Mouse (Mus musculus): ENCODE measurements around the gene Bola2. TPM values are rescaled to one million over a fixed set of nuclear protein-coding genes. Genes with fewer than 3 reads are reported as not detected.

Bola2 gene
- polyA plus RNA-seq, 1 experiment from 2014 or later = 86.5 TPM

DNA sequence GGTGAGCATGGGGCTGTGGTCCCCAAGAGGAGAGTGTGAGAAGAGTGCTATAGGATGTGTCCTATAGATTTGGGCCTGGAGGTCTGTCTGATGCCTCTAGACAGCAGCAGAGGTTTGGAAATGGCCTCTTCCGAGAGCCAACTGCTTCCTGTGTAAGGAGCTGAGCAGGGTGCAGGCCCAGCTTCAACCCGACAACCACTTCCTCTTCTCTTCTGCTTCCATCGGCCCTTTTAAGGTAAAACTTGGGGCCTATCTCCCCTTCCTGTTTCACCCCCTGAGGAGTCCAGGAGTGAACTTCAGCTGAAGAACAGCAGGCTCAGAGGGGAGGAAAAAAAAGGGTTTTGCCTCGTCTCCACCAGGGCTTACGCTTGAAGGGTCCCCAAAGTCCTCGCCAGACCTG lies 7.2 kb downstream of the Bola2 start:
- WGBS (ENCODE audit: insufficient replicate concordance) = 42% methylated on average over 6 of the region's 6 CpGs
- peak overlapping the region; percentile 70 for H3K4me2 ChIP-seq (ENCODE audit: low read depth, low read length)
- peak overlapping the region; percentile 38 for H3K9ac ChIP-seq (replicated peaks)
- peaks cover 16% of the 10 kb centered on the region for H3K36me3 ChIP-seq (replicated peaks; ENCODE audit: insufficient read depth, low read length)
- H3K4me3 ChIP-seq (ENCODE audit: low read depth, low read length) = peak overlapping the region; percentile 56
- TF ChIP-seq EP300 (IDR thresholded peaks at IDR 0.05; ENCODE audit: low read depth) (no peak), CTCF (IDR thresholded peaks at IDR 0.05; ENCODE audit: low read depth) (no peak)
- peaks cover 3% of the 10 kb centered on the region for H3K27me3 ChIP-seq (ENCODE audit: insufficient read depth, low read length)
- H3K4me1 ChIP-seq (ENCODE audit: insufficient read depth) = peaks cover 11% of the 10 kb centered on the region
- H3K27ac ChIP-seq (ENCODE audit: low read depth) = peak overlapping the region; percentile 91
- DNase-seq = peak; percentile 43
- no peaks in the 10 kb centered on the region for H3K9me3 ChIP-seq (ENCODE audit: low read length)
- peak; percentile 8; the same call in 1 of the 2 replicates for ATAC-seq

GRCm38 (mm10) chr7:126702861-126703756 lies 7.9 kb downstream of the Bola2 start:
- Histone ChIP-seq H3K27ac (ENCODE audit: low read depth) (peak overlapping the region; percentile 91), H3K9ac (replicated peaks) (peak overlapping the region; percentile 38)
- DNase-seq = peak; percentile 41

GRCm38 (mm10) chr7:126703757-126704077 lies 8.5 kb downstream of the Bola2 start:
- H3K9ac ChIP-seq (replicated peaks) = peak overlapping the region; percentile 38
- H3K4me3 ChIP-seq (ENCODE audit: low read depth, low read length) = peak overlapping the region; percentile 56
- H3K4me2 ChIP-seq (ENCODE audit: low read depth, low read length) = peak overlapping the region; percentile 70
- ATAC-seq (no peak), DNase-seq (peak; percentile 38)
- peaks cover 15% of the 10 kb centered on the region for H3K36me3 ChIP-seq (replicated peaks; ENCODE audit: insufficient read depth, low read length)
- TF ChIP-seq CTCF (IDR thresholded peaks at IDR 0.05; ENCODE audit: low read depth) (no peak), EP300 (IDR thresholded peaks at IDR 0.05; ENCODE audit: low read depth) (no peak)
- H3K27me3 ChIP-seq (ENCODE audit: insufficient read depth, low read length) = peaks cover 3% of the 10 kb centered on the region
- H3K4me1 ChIP-seq (ENCODE audit: insufficient read depth) = peaks cover 11% of the 10 kb centered on the region
- peak overlapping the region; percentile 91 for H3K27ac ChIP-seq (ENCODE audit: low read depth)
- H3K9me3 ChIP-seq (ENCODE audit: low read length) = no peaks in the 10 kb centered on the region
- 4% methylated on average over 7 of the region's 7 CpGs for WGBS (ENCODE audit: insufficient replicate concordance)

More at GRCm38 (mm10) chr7:126702861-126703756, 7.9 kb downstream of the Bola2 start:
- 38% methylated on average over 12 of the region's 12 CpGs for WGBS (ENCODE audit: insufficient replicate concordance)
- Histone ChIP-seq H3K4me2 (ENCODE audit: low read depth, low read length) (peak overlapping the region; percentile 70), H3K27me3 (ENCODE audit: insufficient read depth, low read length) (peaks cover 3% of the 10 kb centered on the region), H3K9me3 (ENCODE audit: low read length) (no peaks in the 10 kb centered on the region), H3K4me1 (ENCODE audit: insufficient read depth) (peaks cover 11% of the 10 kb centered on the region), H3K36me3 (replicated peaks; ENCODE audit: insufficient read depth, low read length) (peaks cover 15% of the 10 kb centered on the region), H3K4me3 (ENCODE audit: low read depth, low read length) (peak overlapping the region; percentile 56)
- TF ChIP-seq EP300 (IDR thresholded peaks at IDR 0.05; ENCODE audit: low read depth) (no peak), CTCF (IDR thresholded peaks at IDR 0.05; ENCODE audit: low read depth) (no peak)
- ATAC-seq = no peak

GRCm38 (mm10) chr7:126704121-126704980 lies 9.2 kb downstream of the Bola2 start:
- H3K4me1 ChIP-seq (ENCODE audit: insufficient read depth) = peaks cover 11% of the 10 kb centered on the region
- H3K4me2 ChIP-seq (ENCODE audit: low read depth, low read length) = peak overlapping the region; percentile 70
- DNase-seq = peak; percentile 84
- no peak for TF ChIP-seq EP300 (IDR thresholded peaks at IDR 0.05; ENCODE audit: low read depth)
- TF ChIP-seq CTCF (IDR thresholded peaks at IDR 0.05; ENCODE audit: low read depth) = no peak; the same call in 1 of the 2 replicates
- no peaks in the 10 kb centered on the region for H3K9me3 ChIP-seq (ENCODE audit: low read length)
- peak; percentile 59 for ATAC-seq
- H3K36me3 ChIP-seq (replicated peaks; ENCODE audit: insufficient read depth, low read length) = peaks cover 9% of the 10 kb centered on the region
- H3K4me3 ChIP-seq (ENCODE audit: low read depth, low read length) = peak overlapping the region; percentile 56
- H3K9ac ChIP-seq (replicated peaks) = peak overlapping the region; percentile 68
- H3K27ac ChIP-seq (ENCODE audit: low read depth) = peak overlapping the region; percentile 91
- peaks cover 3% of the 10 kb centered on the region for H3K27me3 ChIP-seq (ENCODE audit: insufficient read depth, low read length)
- 2% methylated on average over 39 of the region's 39 CpGs for WGBS (ENCODE audit: insufficient replicate concordance)

DNA sequence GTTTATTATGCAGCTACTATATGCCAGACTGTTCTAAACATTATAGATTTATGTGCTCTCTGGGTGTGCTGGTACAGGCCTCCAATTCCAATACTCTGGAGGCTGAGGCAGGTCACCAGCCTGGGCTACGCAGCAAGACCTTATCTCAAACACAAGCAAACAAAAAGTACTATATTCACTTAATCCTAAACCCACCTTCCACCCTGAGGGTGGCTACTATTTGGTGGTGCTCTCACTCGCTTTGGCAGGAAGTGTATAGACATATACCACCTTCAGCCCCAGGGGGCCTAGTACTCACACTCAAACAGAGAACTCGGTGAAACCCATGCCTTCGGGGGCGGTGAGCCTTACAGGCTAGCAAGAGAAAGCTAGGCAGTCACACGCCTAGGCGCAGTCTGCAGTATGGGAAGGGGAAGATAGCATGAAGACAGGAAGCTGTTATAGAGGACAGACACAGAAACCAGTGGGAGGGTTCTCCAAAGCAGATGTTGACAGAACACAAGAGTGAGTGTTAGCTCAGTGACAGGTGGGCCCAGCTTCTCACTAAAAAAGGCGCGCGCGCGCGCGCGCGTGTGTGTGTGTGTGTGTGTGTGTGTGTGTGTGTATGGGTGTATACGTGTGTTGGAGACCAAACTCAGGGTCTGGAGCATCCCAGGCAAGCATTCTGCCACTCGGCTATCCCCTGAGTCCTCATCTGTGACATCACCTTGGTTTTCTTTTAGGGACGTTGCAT lies 12.4 kb downstream of the Bola2 start, which contains the start of gene Coro1a:
TSS of gene Coro1a (minus strand) at position 346 of the 733 bp plus-strand sequence.
- peak; percentile 41 for DNase-seq

More for the DNA sequence above, 12.4 kb downstream of the Bola2 start, which contains the start of gene Coro1a:
- Histone ChIP-seq H3K4me2 (ENCODE audit: low read depth, low read length) (peak within 1 kb of the TSS; percentile 10; the same call in 1 of the 2 replicates), H3K4me3 (ENCODE audit: low read depth, low read length) (no peak within 1 kb of the TSS), H3K27ac (ENCODE audit: low read depth) (peak within 1 kb of the TSS; percentile 45), H3K27me3 (ENCODE audit: insufficient read depth, low read length) (peaks cover 3% of the 10 kb centered on the region; the same call in 1 of the 2 replicates), H3K4me1 (ENCODE audit: insufficient read depth) (peaks cover 8% of the 10 kb centered on the region), H3K9ac (replicated peaks) (no peak within 1 kb of the TSS), H3K9me3 (ENCODE audit: low read length) (no peaks in the 10 kb centered on the region), H3K36me3 (replicated peaks; ENCODE audit: insufficient read depth, low read length) (no peaks in the 10 kb centered on the region)
- 45% methylated on average over 19 of the region's 19 CpGs for WGBS (ENCODE audit: insufficient replicate concordance)
- peak; percentile 16; the same call in 1 of the 2 replicates for ATAC-seq
- TF ChIP-seq EP300 (IDR thresholded peaks at IDR 0.05; ENCODE audit: low read depth) = no peak
- TF ChIP-seq CTCF (IDR thresholded peaks at IDR 0.05; ENCODE audit: low read depth) = 0 out of 2 replicates have a peak, but pooled peaks have one; percentile 10
